Comparison of ENCODE assay signal across 7 mouse cellular contexts in the genomic region with DNA sequence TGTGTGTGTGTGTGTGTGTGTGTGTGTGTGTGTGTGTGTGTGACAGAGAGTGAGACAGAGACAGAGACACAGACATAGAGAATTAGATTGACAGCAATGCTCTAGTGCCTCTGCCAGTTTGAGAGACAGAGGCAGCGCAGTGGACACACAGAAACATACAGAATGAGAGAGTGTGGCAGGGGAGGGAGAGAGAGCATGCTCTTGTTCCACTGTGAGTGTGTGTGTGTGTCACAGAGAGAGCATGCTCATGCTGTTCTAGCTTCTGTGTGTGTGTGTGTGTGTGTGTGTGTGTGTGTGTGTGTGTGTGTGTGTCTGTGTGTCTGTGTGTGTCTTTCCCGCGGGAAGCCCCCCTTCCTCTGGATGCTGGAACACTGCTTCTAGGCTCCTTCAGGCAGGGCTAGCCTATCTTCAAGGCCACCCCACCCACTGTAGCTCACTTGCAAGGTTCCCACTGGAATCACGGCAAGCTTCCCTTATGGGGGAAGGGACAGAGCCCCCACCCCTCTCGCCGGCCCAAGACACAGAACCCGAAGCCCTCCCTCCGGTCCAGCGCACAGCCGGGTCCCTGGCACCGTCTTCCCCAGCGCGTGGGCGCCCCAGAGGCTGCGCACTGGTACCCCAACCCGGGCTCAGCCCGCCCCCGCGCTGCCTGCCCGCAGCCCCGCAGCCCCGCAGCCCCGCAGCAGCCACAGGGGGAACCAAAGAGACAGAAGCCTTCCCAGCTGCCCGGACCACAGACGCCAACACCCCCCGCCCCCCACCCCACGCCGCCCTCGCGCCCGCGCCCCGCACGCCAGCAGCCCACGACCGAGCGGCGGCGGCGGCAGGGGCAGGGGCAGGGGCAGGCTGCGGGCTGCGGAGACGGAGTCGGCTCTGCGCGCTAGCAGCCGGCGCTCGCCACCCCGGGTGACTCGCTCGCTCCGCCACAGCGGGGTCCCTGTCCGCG.
A peak's percentile ranks its signal among the peaks of the same experiment; 100 is the strongest.
DNase-seq lines count a peak whose midpoint lies in the region; ATAC-seq and TF ChIP-seq lines count a peak whose summit lies in the region.
"Not testable (repeated sequence)": the region's sequence is repeated elsewhere in the genome, so short reads cannot be mapped to it uniquely, and the experiment has no call there.

No protein-coding gene starts in this region.

- H3K27ac ChIP-seq in embryonic facial prominence, embryonic 15.5 days (replicated peaks); hindbrain, embryonic 14.5 days; kidney, embryonic 14.5 days (ENCODE audit: low read depth, low read length); lung, embryonic 14.5 days (ENCODE audit: low read depth); midbrain, embryonic 14.5 days (replicated peaks; ENCODE audit: low read depth, low read length); neural tube, embryonic 15.5 days (replicated peaks): not testable (repeated sequence)

- not testable (repeated sequence) for H3K4me3 ChIP-seq in embryonic facial prominence, embryonic 15.5 days (replicated peaks); hindbrain, embryonic 14.5 days (replicated peaks; ENCODE audit: low read length); kidney, embryonic 14.5 days (ENCODE audit: low read length); lung, embryonic 14.5 days (ENCODE audit: low read depth, low read length); midbrain, embryonic 14.5 days (replicated peaks; ENCODE audit: low read depth, low read length); neural tube, embryonic 15.5 days (replicated peaks)

- not testable (repeated sequence) for H3K9me3 ChIP-seq in embryonic facial prominence, embryonic 15.5 days (replicated peaks); hindbrain, embryonic 14.5 days (ENCODE audit: control insufficient read depth, low read length); kidney, embryonic 14.5 days (ENCODE audit: control insufficient read depth, low read length); lung, embryonic 14.5 days (ENCODE audit: low read depth, low read length); midbrain, embryonic 14.5 days (ENCODE audit: control insufficient read depth, low read length); neural tube, embryonic 15.5 days (replicated peaks)

- DNase-seq in hindbrain, embryonic 14.5 days (ENCODE audit: low spot score); lung, embryonic 14.5 days; midbrain, embryonic 14.5 days: not testable (repeated sequence)

- H3K4me2 ChIP-seq in embryonic facial prominence, embryonic 15.5 days (replicated peaks); hindbrain, embryonic 14.5 days (replicated peaks); kidney, embryonic 14.5 days (replicated peaks; ENCODE audit: low read depth, low read length); lung, embryonic 14.5 days; midbrain, embryonic 14.5 days (ENCODE audit: low read length); neural tube, embryonic 15.5 days: not testable (repeated sequence)

- peak; percentile 67 for ATAC-seq in embryonic facial prominence, embryonic 15.5 days (ENCODE audit: insufficient number of reproducible peaks, low FRiP score, low TSS enrichment, low read depth)
- peak; percentile 75 for ATAC-seq in frontal cortex, adult (ENCODE audit: low TSS enrichment)
- peak; percentile 89 for ATAC-seq in hindbrain, embryonic 14.5 days (ENCODE audit: low FRiP score)
- peak; percentile 77 for ATAC-seq in kidney, embryonic 14.5 days (ENCODE audit: low FRiP score, low TSS enrichment)
- peak; percentile 78 for ATAC-seq in lung, embryonic 14.5 days (ENCODE audit: insufficient read depth)
- peak; percentile 76 for ATAC-seq in midbrain, embryonic 14.5 days (ENCODE audit: low FRiP score, low TSS enrichment)
- ATAC-seq in neural tube, embryonic 15.5 days (ENCODE audit: low FRiP score), result peak; percentile 92

- WGBS in embryonic facial prominence, embryonic 15.5 days, result no CpG with 5 or more reads among the region's 56 CpGs
- WGBS in hindbrain, embryonic 14.5 days, result no CpG with 5 or more reads among the region's 56 CpGs
- no CpG with 5 or more reads among the region's 56 CpGs for WGBS in kidney, embryonic 14.5 days
- WGBS in lung, embryonic 14.5 days, result no CpG with 5 or more reads among the region's 56 CpGs
- 28% methylated on average over 2 of the region's 56 CpGs for WGBS in midbrain, embryonic 14.5 days
- WGBS in neural tube, embryonic 15.5 days, result no CpG with 5 or more reads among the region's 56 CpGs

- not testable (repeated sequence) for H3K27me3 ChIP-seq in embryonic facial prominence, embryonic 15.5 days; hindbrain, embryonic 14.5 days (ENCODE audit: control insufficient read depth, insufficient read depth, low read length); kidney, embryonic 14.5 days (ENCODE audit: control insufficient read depth, insufficient read depth, low read length); lung, embryonic 14.5 days (ENCODE audit: insufficient read depth, low read length); midbrain, embryonic 14.5 days (ENCODE audit: control insufficient read depth, insufficient read depth, low read length); neural tube, embryonic 15.5 days (replicated peaks)

- H3K9ac ChIP-seq in embryonic facial prominence, embryonic 15.5 days; hindbrain, embryonic 14.5 days; kidney, embryonic 14.5 days (ENCODE audit: low read depth, low read length); lung, embryonic 14.5 days; midbrain, embryonic 14.5 days (replicated peaks; ENCODE audit: low read length); neural tube, embryonic 15.5 days (replicated peaks): not testable (repeated sequence)

- H3K4me1 ChIP-seq in embryonic facial prominence, embryonic 15.5 days; hindbrain, embryonic 14.5 days (replicated peaks; ENCODE audit: control insufficient read depth, insufficient read depth, low read length); kidney, embryonic 14.5 days (ENCODE audit: control insufficient read depth, insufficient read depth, low read length); lung, embryonic 14.5 days (ENCODE audit: insufficient read depth); midbrain, embryonic 14.5 days (ENCODE audit: control insufficient read depth, insufficient read depth, low read length); neural tube, embryonic 15.5 days: not testable (repeated sequence)

- not testable (repeated sequence) for TF ChIP-seq CTCF in lung, embryonic 14.5 days (IDR thresholded peaks at IDR 0.05; ENCODE audit: low read depth)

- H3K36me3 ChIP-seq in embryonic facial prominence, embryonic 15.5 days; hindbrain, embryonic 14.5 days (replicated peaks; ENCODE audit: control insufficient read depth, insufficient read depth); kidney, embryonic 14.5 days (ENCODE audit: control insufficient read depth, insufficient read depth, low read length); lung, embryonic 14.5 days (ENCODE audit: insufficient read depth); midbrain, embryonic 14.5 days (ENCODE audit: control insufficient read depth, insufficient read depth, low read length); neural tube, embryonic 15.5 days: not testable (repeated sequence)
